Mouse (Mus musculus) sigmoid colon, adult 10 weeks (tissue): Measurements from ENCODE around the gene Stx12. TPM values are rescaled to one million over a fixed set of nuclear protein-coding genes. Genes with fewer than 3 reads are reported as not detected.

Source experiments
- polyA plus RNA-seq: library from polyadenylated mRNA; stranded (reverse); fragments of 350-450 nt; fragmentation: Illumina TruSeq; extraction: RNeasy Lipid Tissue Mini Kit (QIAGEN cat#74804); gene quantifications from one replicate; pipeline ENCODE4 v1.2.3, GENCODE M21; 2014; ENCODE audit warnings: low read depth, low replicate concordance

Stx12 gene
- polyA plus RNA-seq = 174 TPM

GRCm38 (mm10) chr4:132884064-132884843 is at the start of gene Stx12:
Stx12 (minus strand) TSS chr4:132884509.

GRCm38 (mm10) chr4:132922558-132923008 is 38.3 kb upstream of the Stx12 start, which contains the start of gene Fam76a:
Fam76a (minus strand) TSS chr4:132922558.

GRCm38 (mm10) chr4:132842970-132843704 is 41.2 kb downstream of the Stx12 start, which contains the start of gene Ppp1r8:
Ppp1r8 (minus strand) TSS chr4:132843169.

Other genes starting within 250 kb of the Stx12 start
- gene Eya3, start 245.5 kb downstream of the Stx12 start, polyA plus RNA-seq = 31.7 TPM
- gene Xkr8, start 152.0 kb downstream of the Stx12 start, polyA plus RNA-seq = 1.7 TPM
- gene Smpdl3b, start 127.3 kb downstream of the Stx12 start, polyA plus RNA-seq = 1.9 TPM
- gene Rpa2, start 116.2 kb downstream of the Stx12 start, polyA plus RNA-seq = 4.5 TPM
- gene Themis2, start 88.1 kb downstream of the Stx12 start, polyA plus RNA-seq = 1.2 TPM
- 7.9 TPM for gene Ppp1r8, start 41.3 kb downstream of the Stx12 start, polyA plus RNA-seq
- gene Fam76a, start 38.0 kb upstream of the Stx12 start, polyA plus RNA-seq = 34.2 TPM
- gene Fgr, start 89.6 kb upstream of the Stx12 start, polyA plus RNA-seq = 1.3 TPM
- 2.9 TPM for gene Ahdc1, start 126.8 kb upstream of the Stx12 start, polyA plus RNA-seq
- gene Wasf2, start 246.0 kb upstream of the Stx12 start, polyA plus RNA-seq = 162 TPM